ENCODE assay signal across 13 mouse cellular contexts in the genomic region with DNA sequence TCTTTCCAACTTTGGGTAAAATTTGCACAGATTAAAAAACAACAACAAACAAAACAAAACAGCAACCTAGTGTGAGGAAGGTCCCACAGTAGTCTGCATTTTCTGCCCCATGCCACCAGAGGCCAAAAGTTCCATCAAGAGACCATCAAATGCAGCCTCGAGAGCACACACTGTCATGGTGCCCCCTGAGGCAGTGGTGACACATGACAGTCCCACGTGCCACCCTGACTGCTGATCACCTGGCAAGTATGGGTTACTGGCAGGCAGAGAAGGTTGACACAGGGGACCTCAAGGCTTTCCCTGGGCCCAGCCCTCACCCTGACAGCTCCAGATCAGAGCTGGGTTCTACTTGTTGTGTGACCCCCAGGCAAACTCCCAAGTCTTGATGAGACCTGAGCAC.
"Had no signal": no experiment of that assay in that cellular context is flagged by ENCODE, and none has a peak within 500 bp of the region (broad histone marks: within the 10 kb centered on the region; RNA-seq: fewer than 3 reads in every experiment).

No protein-coding gene starts in this region.

- H3K36me3 ChIP-seq: limb, embryonic 10.5 days had no signal

- H3K27me3 ChIP-seq: liver, embryonic 13.5 days had no signal

- H3K9ac ChIP-seq: liver, embryonic 13.5 days had no signal

- DNase-seq: kidney, adult 11 months; kidney, adult 9 months; kidney, postnatal 36 days; liver, embryonic 13.5 days; lung, adult 2 months; lung, postnatal 10 days; midbrain, embryonic 14.5 days; right cerebral cortex, postnatal 4 days; thymus, postnatal 4 days had no signal

- H3K9me3 ChIP-seq: limb, embryonic 10.5 days; liver, embryonic 13.5 days had no signal

- H3K4me3 ChIP-seq: limb, embryonic 10.5 days; liver, embryonic 13.5 days had no signal

- H3K4me2 ChIP-seq: liver, embryonic 13.5 days had no signal

- H3K4me1 ChIP-seq: liver, embryonic 13.5 days had no signal

- H3K27ac ChIP-seq: kidney, postnatal 0 days; limb, embryonic 10.5 days; liver, embryonic 13.5 days; macrophage; stomach, postnatal 0 days had no signal
